Mouse (Mus musculus) v-Abl transformed pro-B cells (cell line): Measurements from ENCODE around the gene Taf8.

Source experiments
- in situ Hi-C, 2 experiments: fragments of 400-800 bp; cut with MboI; formaldehyde crosslinking; loops; one replicate each; pipeline ENCODE4 v1.15.1; 2025; ENCODE audit not compliant: unreplicated experiment in 2 of 2

Gene Taf8

DNA sequence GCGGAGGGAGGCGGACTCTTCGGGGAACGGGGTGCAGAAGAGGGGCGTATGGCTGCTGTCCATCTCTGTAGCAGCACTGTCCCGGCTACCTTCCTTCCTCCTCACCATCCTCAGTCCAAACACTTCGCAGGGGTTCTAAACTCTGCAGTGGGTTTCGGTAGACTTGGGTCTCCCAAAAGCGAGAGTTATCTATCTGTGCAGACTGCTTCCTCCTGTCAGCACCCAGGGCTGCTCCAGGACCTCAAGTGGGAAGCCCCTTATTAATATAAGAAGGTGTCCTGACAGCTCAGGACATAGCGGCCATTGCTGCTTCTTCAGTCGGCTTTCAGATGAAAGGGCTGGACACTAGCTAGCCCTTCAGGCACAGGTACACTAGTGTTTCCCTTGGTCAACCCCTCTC is 37.1 kb downstream of the Taf8 start:
- in situ Hi-C loops: no loop called here

DNA sequence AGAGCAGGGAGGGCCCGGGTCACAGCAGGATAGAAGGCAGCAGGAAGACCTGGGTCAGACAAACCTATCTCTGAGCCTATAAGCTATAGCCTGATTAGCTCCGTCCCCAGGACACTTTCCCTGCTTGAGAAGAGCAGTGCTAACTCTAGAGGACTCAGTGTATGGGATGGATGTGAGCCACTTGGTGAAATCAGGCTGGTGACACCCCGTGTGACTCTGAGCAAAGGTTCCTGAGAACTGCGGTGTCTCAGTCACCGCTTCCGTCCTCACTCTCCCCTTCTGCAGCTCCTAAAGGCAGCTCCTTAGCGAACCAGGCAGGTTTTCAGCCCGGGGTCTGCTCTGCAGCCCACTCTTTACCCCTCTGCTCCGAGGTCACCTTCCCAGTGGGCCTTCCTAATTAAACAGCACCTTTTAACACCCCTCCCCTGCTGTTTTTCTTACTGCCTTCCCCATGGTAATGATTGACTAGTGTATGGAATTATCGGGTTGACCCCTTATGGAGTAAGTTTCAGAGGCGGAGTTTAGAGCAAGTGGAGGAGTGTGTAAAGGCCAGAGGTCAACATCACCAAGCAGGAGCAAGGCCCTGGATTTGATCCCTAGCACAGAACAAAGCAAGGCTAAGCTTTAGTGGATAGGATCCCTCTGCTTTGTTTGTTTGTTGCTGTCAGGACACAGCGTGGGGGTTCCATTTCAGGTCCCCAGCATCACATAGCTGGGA is 37.7 kb downstream of the Taf8 start:
- in situ Hi-C loops: no loop called here

DNA sequence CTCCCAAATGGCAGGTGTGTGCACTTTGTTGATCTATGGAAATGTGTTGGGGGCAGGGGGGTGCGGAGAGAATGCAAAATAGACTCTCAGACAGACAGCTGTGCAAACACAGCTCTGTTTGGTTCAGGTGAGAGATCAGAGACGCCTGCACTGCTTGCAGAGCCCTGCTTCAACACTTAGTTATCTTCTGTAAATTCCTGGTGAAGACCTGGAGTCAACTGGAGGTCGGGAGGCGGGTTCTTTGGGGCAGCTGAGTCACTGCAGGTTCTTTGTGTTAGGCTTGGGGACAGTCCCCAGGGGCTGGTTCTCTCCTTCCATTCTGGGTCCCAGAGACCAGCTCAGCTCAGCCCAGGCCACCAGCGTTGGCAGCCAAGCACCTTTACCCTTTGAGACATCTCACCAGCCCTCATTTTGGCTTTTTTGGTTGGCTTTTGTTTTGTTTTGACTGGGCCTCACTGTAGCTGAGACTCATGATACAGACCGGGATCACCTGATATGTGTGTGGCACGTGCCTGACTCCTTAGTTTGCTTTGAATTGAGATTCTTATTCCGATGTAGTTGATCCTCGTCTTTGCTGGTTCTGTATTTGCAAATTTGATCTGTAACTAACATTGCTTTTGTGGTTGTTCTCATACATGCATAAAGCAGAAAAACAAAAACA is 39.2 kb downstream of the Taf8 start:
- in situ Hi-C loops: no loop called here

GRCm38 (mm10) chr17:47462209-47462608 is 39.9 kb downstream of the Taf8 start:
- in situ Hi-C loops: no loop called here

- in situ Hi-C loops: no loop called here
These were observed 40.4 kb downstream of the Taf8 start for GRCm38 (mm10) chr17:47461688-47462087.

- in situ Hi-C loops: no loop called here
These were observed 42.7 kb downstream of the Taf8 start for GRCm38 (mm10) chr17:47459341-47459919.

- in situ Hi-C loops: no loop called here
These were observed 43.2 kb downstream of the Taf8 start for GRCm38 (mm10) chr17:47458936-47459335.

DNA sequence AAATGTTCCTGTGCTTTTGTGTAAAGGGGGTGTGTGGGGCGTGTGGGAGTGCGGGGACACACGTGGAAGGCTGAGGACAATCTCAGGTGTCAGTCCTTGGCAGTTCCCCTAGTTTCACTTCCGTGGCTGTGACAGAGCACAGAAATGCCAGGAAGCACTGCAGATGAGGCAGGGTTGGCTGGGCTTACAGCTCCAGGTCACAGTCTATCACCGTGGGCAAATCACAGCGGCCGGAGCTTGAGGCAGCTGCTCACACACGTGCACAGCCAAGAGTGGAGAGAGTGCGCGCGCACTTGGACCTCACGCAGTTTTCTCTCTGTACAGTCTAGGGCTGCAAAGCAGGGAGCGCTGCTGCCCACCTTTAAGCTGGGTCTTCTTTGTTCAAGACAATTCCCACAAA is 43.8 kb downstream of the Taf8 start:
- in situ Hi-C loops: no loop called here

DNA sequence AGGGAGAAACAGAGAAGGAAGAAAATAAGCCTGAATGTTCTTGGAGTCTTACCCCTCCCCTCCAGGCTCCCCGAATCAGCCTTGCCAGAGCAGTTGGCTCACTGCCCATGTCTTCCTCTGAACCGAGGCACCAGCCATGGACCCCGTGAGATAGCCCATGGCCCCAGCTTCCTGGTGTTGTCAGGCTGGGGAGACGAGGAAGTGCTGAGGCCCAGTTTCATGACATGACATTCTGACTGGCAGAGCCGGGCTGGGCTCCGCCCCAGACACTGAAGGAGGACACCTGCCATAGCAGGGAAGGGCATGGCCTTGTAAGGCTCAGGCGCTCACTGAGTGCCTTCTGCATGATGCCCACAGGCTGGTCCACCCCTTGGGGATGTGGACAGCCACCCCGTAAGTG is 47.4 kb downstream of the Taf8 start:
- in situ Hi-C loops: no loop called here

DNA sequence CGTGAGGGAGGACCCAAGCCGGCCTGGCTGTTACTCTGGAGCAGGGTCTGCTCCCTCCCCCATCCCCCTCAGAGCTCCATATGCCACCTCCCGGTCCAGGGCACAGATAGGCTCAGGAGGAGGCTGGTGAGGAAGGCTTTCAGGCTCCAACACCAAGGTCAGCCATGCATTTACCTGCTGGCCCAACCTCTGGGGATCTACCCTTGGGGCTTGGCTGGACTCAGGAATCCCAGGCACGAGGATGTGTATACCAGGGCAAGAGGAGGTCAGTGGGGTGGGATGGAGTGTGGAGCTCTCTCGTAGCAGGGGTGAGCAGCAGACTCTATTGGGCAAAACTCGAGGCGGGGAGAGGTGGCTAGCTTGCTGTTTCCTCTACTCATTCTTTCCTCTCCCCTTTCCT is 49.2 kb downstream of the Taf8 start:
- in situ Hi-C loops: no loop called here

DNA sequence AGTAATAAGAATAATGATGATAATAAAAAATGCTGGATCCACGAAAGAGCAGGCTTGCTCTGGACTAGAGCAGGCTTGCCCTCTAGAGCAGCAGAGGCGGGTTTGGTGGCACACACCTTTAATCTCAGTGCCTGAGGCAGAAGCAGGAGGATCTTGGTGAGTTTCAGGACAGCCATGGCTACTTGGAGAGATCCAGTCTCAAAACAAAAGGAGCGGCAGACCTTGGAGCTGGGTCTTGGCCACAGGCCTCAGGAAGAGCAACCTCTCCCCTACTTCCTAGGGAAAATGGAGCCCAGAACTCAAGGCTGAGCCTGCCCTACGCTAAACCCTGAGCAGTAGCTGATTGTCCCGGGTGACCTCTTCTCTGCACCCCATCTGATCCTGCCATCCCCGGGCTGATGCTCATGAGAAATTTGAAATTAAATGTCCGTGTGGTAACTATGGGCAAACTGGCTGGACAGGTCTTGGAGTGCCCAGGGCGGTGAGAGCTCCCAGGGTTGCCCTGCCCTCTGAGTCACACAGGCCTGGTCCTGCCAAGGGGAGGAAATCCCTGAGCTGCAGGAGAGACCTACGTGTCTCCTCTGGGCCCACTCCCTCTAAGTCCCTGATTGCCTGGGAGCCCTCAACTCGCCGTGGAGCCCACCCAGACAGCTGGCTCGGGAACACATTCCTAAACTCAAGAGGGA is 51.1 kb downstream of the Taf8 start:
- in situ Hi-C loops: no loop called here

DNA sequence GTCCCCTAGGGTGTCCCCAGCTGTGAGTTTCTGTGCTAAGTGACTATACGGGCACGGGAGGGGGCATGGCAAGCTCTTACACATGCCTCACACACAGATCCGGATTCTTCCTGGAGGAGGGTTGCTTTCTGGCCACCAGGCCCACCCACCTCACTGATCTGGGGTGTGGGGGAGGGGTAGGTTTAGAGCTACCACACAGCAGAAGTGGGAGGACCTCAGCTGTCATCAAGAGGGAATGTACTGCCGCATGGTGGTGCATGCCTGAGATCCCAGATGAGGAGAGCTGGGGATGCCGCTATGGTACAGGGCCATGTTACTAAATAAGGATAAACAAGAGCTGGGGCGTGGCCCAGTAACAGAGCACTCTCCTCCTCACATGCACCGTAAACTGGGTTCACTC is 51.9 kb downstream of the Taf8 start:
- in situ Hi-C loops: no loop called here

GRCm38 (mm10) chr17:47449432-47449831 is 52.7 kb downstream of the Taf8 start:
- in situ Hi-C loops: no loop called here

- in situ Hi-C loops: no loop called here
These were observed 53.3 kb downstream of the Taf8 start for GRCm38 (mm10) chr17:47448523-47449372.

GRCm38 (mm10) chr17:47446561-47446960 is 55.5 kb downstream of the Taf8 start:
- in situ Hi-C loops: no loop called here

GRCm38 (mm10) chr17:47446025-47446424 is 56.1 kb downstream of the Taf8 start:
- in situ Hi-C loops: no loop called here

GRCm38 (mm10) chr17:47445518-47445917 is 56.6 kb downstream of the Taf8 start:
- in situ Hi-C loops: no loop called here

DNA sequence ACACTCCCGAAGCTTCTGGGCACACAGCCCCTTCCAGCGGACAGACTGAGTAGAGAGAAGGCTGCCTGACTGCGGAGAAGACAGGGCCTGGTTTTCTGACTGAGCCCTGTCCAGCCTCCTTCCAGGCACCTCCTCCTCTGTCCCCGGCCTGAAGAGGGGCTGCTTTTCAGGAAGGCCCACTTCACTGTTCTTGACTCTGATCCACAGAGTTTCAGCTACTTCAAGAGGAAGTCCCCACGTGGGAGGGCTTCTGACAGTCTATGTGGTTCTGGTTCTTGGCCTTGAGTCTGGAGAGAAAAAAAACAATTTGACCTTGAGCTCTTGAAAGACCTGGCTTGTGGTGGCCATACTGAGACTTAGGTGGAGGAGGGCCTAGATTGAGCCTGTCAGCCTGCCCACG is 58.0 kb downstream of the Taf8 start:
- in situ Hi-C loops: no loop called here

- in situ Hi-C loops: no loop called here
These were observed 59.8 kb downstream of the Taf8 start for GRCm38 (mm10) chr17:47442271-47442670.

- in situ Hi-C loops: no loop called here
These were observed 60.6 kb downstream of the Taf8 start for GRCm38 (mm10) chr17:47441296-47442051.
